Mouse (Mus musculus): ENCODE data around the gene Slc25a48.

Gene Slc25a48

GRCm38 (mm10) chr13:56449239-56450030 lies 11.3 kb downstream of the Slc25a48 start:
- no peak for DNase-seq (ENCODE audit: low spot score)

GRCm38 (mm10) chr13:56450035-56450434 lies 11.9 kb downstream of the Slc25a48 start:
- DNase-seq (ENCODE audit: low spot score) = no peak

GRCm38 (mm10) chr13:56458001-56458400 lies 19.8 kb downstream of the Slc25a48 start:
- DNase-seq (ENCODE audit: low spot score) = no peak

GRCm38 (mm10) chr13:56461460-56461859 lies 23.3 kb downstream of the Slc25a48 start:
- DNase-seq (ENCODE audit: low spot score) = no peak

GRCm38 (mm10) chr13:56462791-56463190 lies 24.6 kb downstream of the Slc25a48 start:
- no peak for DNase-seq (ENCODE audit: low spot score)

- no peak for DNase-seq (ENCODE audit: low spot score)
Observed at GRCm38 (mm10) chr13:56463261-56463660, 25.1 kb downstream of the Slc25a48 start.

GRCm38 (mm10) chr13:56463750-56464149 lies 25.6 kb downstream of the Slc25a48 start:
- DNase-seq (ENCODE audit: low spot score) = no peak

- no peak for DNase-seq (ENCODE audit: low spot score)
Observed at GRCm38 (mm10) chr13:56467786-56468185, 29.6 kb downstream of the Slc25a48 start.

DNA sequence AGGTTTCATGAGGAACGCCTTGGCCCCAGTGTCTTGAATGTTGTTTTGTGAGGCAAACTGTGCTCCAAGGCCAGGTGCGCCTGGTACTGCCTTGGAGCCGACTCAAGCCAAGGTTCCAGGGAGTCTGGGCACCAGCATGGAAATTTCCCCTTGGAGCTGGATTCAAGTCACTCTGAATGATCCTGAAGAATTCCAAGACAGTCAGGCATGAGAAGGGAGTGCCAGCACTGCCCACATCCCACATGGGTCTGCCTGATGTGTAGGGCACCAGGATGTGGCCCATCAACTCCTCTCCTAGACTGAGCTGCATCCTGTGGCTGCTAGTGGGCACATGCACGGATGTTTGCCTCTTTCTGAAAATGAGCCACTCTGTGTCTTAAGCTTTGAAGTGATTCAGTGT lies 30.4 kb downstream of the Slc25a48 start:
- DNase-seq (ENCODE audit: low spot score) = peak; percentile 24

GRCm38 (mm10) chr13:56471211-56471610 lies 33.1 kb downstream of the Slc25a48 start:
- no peak for DNase-seq (ENCODE audit: low spot score)

- no peak for DNase-seq (ENCODE audit: low spot score)
Observed at GRCm38 (mm10) chr13:56471951-56472350, 33.8 kb downstream of the Slc25a48 start.

GRCm38 (mm10) chr13:56472661-56473060 lies 34.5 kb downstream of the Slc25a48 start:
- no peak for DNase-seq (ENCODE audit: low spot score)

GRCm38 (mm10) chr13:56475363-56475762 lies 37.2 kb downstream of the Slc25a48 start:
- DNase-seq (ENCODE audit: low spot score) = peak; percentile 69

DNA sequence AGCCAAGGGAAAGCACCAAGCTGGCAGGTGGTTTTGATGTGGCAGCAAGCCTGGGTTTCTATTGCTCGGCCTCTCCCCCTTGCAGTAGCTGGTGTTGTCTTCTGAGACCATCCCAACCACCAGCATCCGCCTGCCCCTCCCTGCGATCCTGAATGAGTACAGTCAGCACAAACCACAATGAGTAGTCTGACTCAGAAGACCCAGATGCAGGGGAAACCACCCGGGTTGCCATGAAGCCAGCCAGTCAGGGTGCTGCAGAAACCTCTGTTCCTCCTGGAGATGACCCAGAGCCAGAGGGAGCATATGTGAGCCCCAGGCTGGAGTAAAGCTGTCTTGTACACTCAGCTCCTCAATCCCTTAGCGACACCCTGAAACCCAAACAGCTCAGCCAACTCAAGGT lies 38.6 kb downstream of the Slc25a48 start:
- peak; percentile 93 for DNase-seq (ENCODE audit: low spot score)

DNA sequence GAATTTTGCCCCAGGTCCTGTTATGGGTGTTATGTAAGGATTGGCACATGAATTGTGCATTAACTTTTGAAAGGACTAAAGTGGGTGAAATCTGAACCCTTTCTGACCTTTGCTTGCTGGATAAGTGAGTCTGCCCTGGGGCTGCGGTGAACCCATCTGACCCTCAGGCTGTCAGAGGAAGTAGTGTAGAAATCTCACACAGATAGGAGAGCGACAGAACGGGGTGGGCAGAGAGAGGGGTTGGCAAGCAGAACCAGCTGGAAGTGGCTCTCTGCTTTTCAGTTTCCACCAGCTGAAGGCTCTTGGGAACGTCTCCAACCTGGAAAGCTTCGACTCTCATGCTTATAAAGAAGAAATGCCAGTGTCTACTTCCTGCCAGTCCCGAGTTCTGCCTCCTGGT lies 39.1 kb downstream of the Slc25a48 start:
- DNase-seq (ENCODE audit: low spot score) = no peak

GRCm38 (mm10) chr13:56478027-56478426 lies 39.9 kb downstream of the Slc25a48 start:
- DNase-seq (ENCODE audit: low spot score) = no peak

DNA sequence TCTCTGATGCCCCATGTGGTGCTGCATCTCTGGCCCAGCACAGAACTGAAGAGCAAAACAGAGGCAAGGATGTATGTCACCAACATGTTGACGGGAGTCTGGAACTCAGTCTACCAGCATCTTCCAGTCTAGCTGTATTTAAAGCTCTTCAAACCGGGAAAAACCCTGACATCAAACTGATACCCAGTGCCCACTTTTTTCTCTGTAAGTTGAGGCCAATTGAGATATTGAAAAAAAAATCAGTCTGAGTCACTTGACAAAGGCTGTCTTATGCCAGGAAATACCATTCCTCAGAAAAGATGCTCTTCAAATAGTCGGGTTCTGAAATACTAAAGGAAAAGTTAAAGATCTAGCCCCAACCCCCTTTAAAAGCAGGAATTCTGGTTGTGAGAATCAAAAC lies 44.0 kb downstream of the Slc25a48 start, which contains the start of gene Il9:
TSS of gene Il9 (minus strand) at position 101 of the 400 bp plus-strand sequence.
- no peak for DNase-seq (ENCODE audit: low spot score)

GRCm38 (mm10) chr13:56488012-56488411 lies 49.9 kb downstream of the Slc25a48 start:
- DNase-seq (ENCODE audit: low spot score) = no peak

DNA sequence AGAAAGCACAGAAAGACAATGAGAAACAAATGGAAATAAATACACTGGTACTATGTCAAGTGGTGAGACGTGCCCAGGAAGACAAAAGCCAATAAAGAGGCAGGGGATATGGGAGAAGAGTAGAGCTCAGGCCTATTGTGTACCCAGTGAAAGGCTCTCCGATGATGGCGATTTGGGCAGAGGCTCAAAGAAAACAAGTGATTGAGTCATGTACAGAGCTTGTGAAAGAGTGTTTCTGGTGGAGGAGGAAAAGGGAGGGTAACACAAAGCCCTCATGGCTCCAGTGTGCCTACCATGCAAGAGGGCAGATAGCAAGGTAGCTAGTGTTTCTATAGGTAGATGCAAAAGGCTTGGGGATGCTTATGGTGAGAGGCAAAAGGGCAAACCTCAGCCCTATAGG lies 56.3 kb downstream of the Slc25a48 start:
- DNase-seq (ENCODE audit: low spot score) = no peak

DNA sequence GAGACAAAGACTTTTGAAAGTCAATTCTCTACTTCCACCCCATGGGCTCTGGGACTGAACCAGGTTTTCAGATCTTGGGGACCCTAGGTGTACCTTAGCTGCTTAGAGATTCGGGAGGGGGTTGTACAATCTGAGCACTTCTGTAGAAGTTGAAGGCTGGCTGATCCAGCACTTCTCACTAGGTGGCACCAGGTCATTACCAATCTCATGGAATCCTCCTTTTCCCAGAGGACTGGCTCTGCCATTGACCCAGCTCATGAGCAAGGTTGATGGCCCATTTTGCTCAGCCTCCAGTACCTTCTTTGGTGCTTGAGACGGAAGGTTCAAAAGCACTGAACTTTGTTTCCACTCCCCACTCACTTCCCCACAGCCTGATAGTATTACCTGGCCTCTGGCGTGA lies 62.0 kb downstream of the Slc25a48 start:
- no peak for DNase-seq (ENCODE audit: low spot score)

DNA sequence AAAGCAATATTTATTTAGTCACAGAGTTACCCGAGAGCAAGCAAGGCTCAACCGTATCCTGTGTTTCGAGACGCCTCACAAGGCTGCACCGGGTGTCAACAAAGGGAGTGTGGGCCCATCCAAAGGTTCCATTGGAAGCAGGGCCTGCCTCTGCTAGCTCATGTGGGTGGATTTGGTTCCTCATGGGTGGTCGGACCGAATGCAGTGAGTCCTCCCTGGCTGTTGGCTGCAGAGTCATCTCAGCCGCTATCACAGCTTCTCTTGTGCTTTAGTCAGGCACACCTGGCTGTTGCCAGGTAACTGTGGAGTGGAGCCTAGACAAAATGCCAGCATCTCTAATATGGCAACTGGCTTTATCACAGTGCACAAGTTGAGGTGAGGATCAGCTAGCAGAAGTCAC lies 62.5 kb downstream of the Slc25a48 start:
- DNase-seq (ENCODE audit: low spot score) = no peak

GRCm38 (mm10) chr13:56501866-56502420 lies 63.8 kb downstream of the Slc25a48 start:
- no peak for DNase-seq (ENCODE audit: low spot score)

DNA sequence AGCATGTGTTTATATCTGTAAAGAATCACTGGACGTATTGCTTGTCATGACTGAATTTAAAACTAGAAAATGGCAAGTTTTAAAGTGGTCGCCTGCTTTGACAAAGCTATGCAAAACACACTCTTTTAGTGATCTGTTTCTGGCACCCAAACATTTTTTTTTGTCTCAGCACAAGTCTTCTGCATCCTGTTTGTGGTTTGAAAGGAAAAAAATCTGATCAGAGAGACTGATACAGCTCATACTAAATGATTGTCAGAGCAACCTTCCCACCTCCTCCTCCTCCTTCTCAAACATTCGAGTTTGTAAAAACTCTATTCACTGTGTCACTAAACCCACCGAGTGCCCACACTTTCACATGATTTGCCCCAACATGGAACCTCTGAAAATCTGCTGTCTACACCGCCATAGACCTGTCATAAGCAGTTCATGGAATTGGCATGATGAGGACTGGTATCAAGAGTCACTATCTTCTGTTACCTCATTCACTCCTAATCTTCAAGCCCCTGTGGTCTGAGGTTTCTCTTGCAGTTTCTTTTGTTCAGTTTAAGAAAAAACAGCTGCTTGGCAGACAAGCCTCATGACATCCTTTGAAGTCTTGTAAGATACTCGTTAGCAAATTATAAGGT lies 68.8 kb downstream of the Slc25a48 start:
- peak; percentile 84 for DNase-seq (ENCODE audit: low spot score)

Measured in T-cell, adult 2 months (primary cell).